In the genomic region with DNA sequence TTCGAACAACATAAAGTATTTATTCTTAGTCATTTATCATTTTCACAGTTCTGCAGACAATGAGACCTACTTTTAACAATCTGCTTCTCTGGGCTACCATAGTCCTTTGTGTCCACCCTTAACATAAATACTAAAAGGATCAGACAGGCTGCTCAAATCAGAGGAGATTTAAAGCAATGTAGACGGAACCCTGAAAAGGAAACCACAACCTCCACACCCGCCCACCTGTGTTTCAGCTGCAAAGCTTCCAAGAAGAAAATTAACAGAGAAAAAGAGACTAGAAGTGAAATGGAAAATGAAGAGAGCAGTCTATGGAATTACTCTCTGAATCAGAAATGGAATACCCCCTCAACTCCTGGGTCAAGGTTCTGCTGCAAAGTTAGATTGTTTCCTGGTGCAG, we compare ENCODE assay signal across 18 mouse cellular contexts.
DNase-seq lines count a peak whose midpoint lies in the region; TF ChIP-seq lines count a peak whose summit lies in the region.
"Had no signal": no experiment of that assay in that cellular context is flagged by ENCODE, and none has a peak within 500 bp of the region (broad histone marks: within the 10 kb centered on the region; RNA-seq: fewer than 3 reads in every experiment).

No protein-coding gene starts in this region.

- TF ChIP-seq CTCF in layer of hippocampus, adult 2 months (conservative IDR thresholded peaks at IDR 0.05) = no peak

- H3K4me3 ChIP-seq in layer of hippocampus, adult 2 months = no peak overlapping the region
- H3K4me3 ChIP-seq: forebrain, embryonic 10.5 days; heart, embryonic 15.5 days had no signal

- H3K27ac ChIP-seq in layer of hippocampus, adult 2 months = 0 out of 2 replicates have a peak overlapping the region, but pooled peaks have one; percentile 37
- H3K27ac ChIP-seq: forebrain, embryonic 10.5 days; heart, embryonic 15.5 days; hindbrain, embryonic 14.5 days; kidney, postnatal 0 days had no signal

- no peak for DNase-seq in layer of hippocampus, adult 2 months (ENCODE audit: low spot score in 2 of 2)
- no peak for DNase-seq in layer of hippocampus, adult 9-10 months (ENCODE audit: low spot score)
- peak; percentile 53 to 80 for DNase-seq in frontal cortex, adult 2 months (ENCODE audit: extremely low spot score in 1 of 2, low spot score in 1 of 2)
- peak; percentile 39 to 74 for DNase-seq in left cerebral cortex, adult 9 months (ENCODE audit: low spot score in 2 of 2)
- DNase-seq in right cerebral cortex, postnatal 14 days = peak; percentile 8
- DNase-seq in natural killer cell, adult 2 months (ENCODE audit: low spot score in 2 of 2) = no peak
- DNase-seq in cerebellum, adult 8-10 months = no peak
- no peak for DNase-seq in lung, postnatal 25 days (ENCODE audit: low spot score)
- DNase-seq: adrenal gland, adult 2 months; cerebellum, adult 2 months; heart, postnatal 36 days; kidney, adult 2 months; layer of hippocampus, adult 9-11 months; thymus, adult 2 months had no signal

Comparison
In these comparisons a context has a peak if more than half of its experiments do, and no peak if none do; other contexts are left out.
1. DNase-seq: peak in frontal cortex, adult 2 months (2 of 2), left cerebral cortex, adult 9 months (2 of 2) and right cerebral cortex, postnatal 14 days (single experiment); none in layer of hippocampus, adult 2 months (0 of 2), layer of hippocampus, adult 9-10 months (single experiment), natural killer cell, adult 2 months (0 of 2), cerebellum, adult 8-10 months (single experiment) and lung, postnatal 25 days (single experiment).